Mouse (Mus musculus) CH12.LX (cell line): ENCODE results near the gene Sys1. TPM values are rescaled to one million over a fixed set of nuclear protein-coding genes. Genes with fewer than 3 reads are reported as not detected.

ENCODE experiments used
- DNase-seq: peaks from one replicate; pipeline ENCODE4 v3.0.0-alpha.2; 2013; ENCODE audit errors: extremely low read depth
- H3K27ac ChIP-seq: 2 replicates; pipeline ENCODE4 v1.5.1; 2012; ENCODE audit warnings: low read depth, mild to moderate bottlenecking, control low read depth, moderate library complexity; ENCODE audit not compliant: insufficient read depth
- H3K27me3 ChIP-seq: replicated peaks from 2 replicates; pipeline ENCODE3; 2012; ENCODE audit warnings: inconsistent platforms
- H3K36me3 ChIP-seq, 2 experiments: replicated peaks in 1 of 2; 2 replicates each; pipeline versions ENCODE3 to v1.6.1; 2012; ENCODE audit warnings: inconsistent platforms in 1 of 2, low read length in 1 of 2, mild to moderate bottlenecking in 1 of 2, mixed read lengths in 1 of 2, moderate library complexity in 1 of 2; ENCODE audit not compliant: control insufficient read depth in 1 of 2, insufficient read depth in 1 of 2
- H3K4me1 ChIP-seq, 2 experiments: 2 replicates each; pipeline ENCODE4 v1.6.1; 2012; ENCODE audit warnings: inconsistent platforms in 1 of 2, moderate library complexity in 1 of 2; ENCODE audit not compliant: insufficient read depth in 2 of 2, control insufficient read depth in 1 of 2
- H3K4me2 ChIP-seq: 2 replicates; pipeline ENCODE4 v1.6.1; 2012; ENCODE audit warnings: low read depth, mild to moderate bottlenecking, control low read depth; ENCODE audit not compliant: poor library complexity, insufficient read depth, severe bottlenecking
- H3K4me3 ChIP-seq, 3 experiments: fragments of 150-350 bp in 1 of 3; sonication (generic) in 1 of 3; replicated peaks in 1 of 3; 2 replicates each; pipeline versions ENCODE3 to v1.5.1; 2011 to 2012; ENCODE audit warnings: low read depth in 2 of 3, low read length in 2 of 3, mild to moderate bottlenecking in 2 of 3, moderate library complexity in 2 of 3, control low read depth in 1 of 3, improper control_type of control experiment in 1 of 3, inconsistent platforms in 1 of 3, mixed read lengths in 1 of 3; ENCODE audit not compliant: poor library complexity in 1 of 3
- H3K79me2 ChIP-seq: replicated peaks from 2 replicates; pipeline ENCODE4 v1.6.1; 2012; ENCODE audit warnings: mild to moderate bottlenecking, moderate library complexity; ENCODE audit not compliant: control insufficient read depth, poor library complexity, insufficient read depth, severe bottlenecking; ENCODE audit errors: extremely low read depth
- H3K9ac ChIP-seq: 2 replicates; pipeline ENCODE4 v1.6.1; 2012; ENCODE audit warnings: low read depth, mild to moderate bottlenecking, control low read depth, moderate library complexity; ENCODE audit not compliant: insufficient read depth
- H3K9me3 ChIP-seq: replicated peaks from 2 replicates; pipeline ENCODE3; 2012; ENCODE audit warnings: low read length, inconsistent platforms, mixed read lengths
- CHD1 ChIP-seq: IDR thresholded peaks from 2 replicates; pipeline ENCODE4 v1.6.1; 2012; ENCODE audit warnings: low read depth, low read length, improper control_type of control experiment, inconsistent platforms
- CTCF ChIP-seq, 2 experiments: IDR thresholded peaks in 1 of 2; conservative IDR thresholded peaks in 1 of 2; 2 replicates each; pipeline ENCODE4 v1.5.1; 2011 to 2012; ENCODE audit warnings: low read depth in 2 of 2, low read length in 2 of 2, improper control_type of control experiment in 1 of 2, inconsistent platforms in 1 of 2, mild to moderate bottlenecking in 1 of 2, moderate library complexity in 1 of 2
- E2F4 ChIP-seq: IDR thresholded peaks from 2 replicates; pipeline ENCODE4 v1.6.1; 2011; ENCODE audit warnings: low read depth, low read length, improper control_type of control experiment; ENCODE audit not compliant: insufficient replicate concordance
- EP300 ChIP-seq: IDR thresholded peaks from 2 replicates; pipeline ENCODE4 v1.6.1; 2011; ENCODE audit warnings: low read length, improper control_type of control experiment
- HCFC1 ChIP-seq: IDR thresholded peaks from 2 replicates; pipeline ENCODE4 v1.6.1; 2012; ENCODE audit warnings: low read depth, mild to moderate bottlenecking, inconsistent platforms, low read length, improper control_type of control experiment
- IRF4 ChIP-seq: IDR thresholded peaks from 2 replicates; pipeline ENCODE4 v1.6.1; 2014; ENCODE audit warnings: low read depth, mild to moderate bottlenecking, inconsistent platforms, low read length, improper control_type of control experiment
- JUND ChIP-seq: conservative IDR thresholded peaks from 2 replicates; pipeline ENCODE4 v1.6.1; 2011; ENCODE audit warnings: low read depth, low read length, improper control_type of control experiment
- KAT2A ChIP-seq: IDR thresholded peaks from 2 replicates; pipeline ENCODE4 v1.6.1; 2012; ENCODE audit warnings: low read length, improper control_type of control experiment, inconsistent platforms; ENCODE audit not compliant: insufficient replicate concordance
- MAZ ChIP-seq: IDR thresholded peaks from 2 replicates; pipeline ENCODE4 v1.6.1; 2012; ENCODE audit warnings: low read depth, mild to moderate bottlenecking, inconsistent platforms, low read length, improper control_type of control experiment, moderate library complexity
- MXI1 ChIP-seq: IDR thresholded peaks from 2 replicates; pipeline ENCODE4 v1.6.1; 2011; ENCODE audit warnings: mild to moderate bottlenecking, low read depth, low read length, improper control_type of control experiment
- NELFE ChIP-seq: IDR thresholded peaks from 2 replicates; pipeline ENCODE4 v1.6.1; 2011; ENCODE audit warnings: low read depth, low read length, improper control_type of control experiment
- TBP ChIP-seq: conservative IDR thresholded peaks from 2 replicates; pipeline ENCODE4 v1.6.1; 2011; ENCODE audit warnings: low read depth, low read length, improper control_type of control experiment
- UBTF ChIP-seq: IDR thresholded peaks from 2 replicates; pipeline ENCODE4 v1.6.1; 2012; ENCODE audit warnings: low read depth, mild to moderate bottlenecking, inconsistent platforms, low read length, improper control_type of control experiment, moderate library complexity
- ZMIZ1 ChIP-seq: IDR thresholded peaks from 2 replicates; pipeline ENCODE4 v1.6.1; 2012; ENCODE audit warnings: low read depth, mild to moderate bottlenecking, inconsistent platforms, low read length, improper control_type of control experiment
- ZNF384 ChIP-seq: IDR thresholded peaks from 2 replicates; pipeline ENCODE4 v1.6.1; 2012; ENCODE audit warnings: low read depth, low read length, improper control_type of control experiment, inconsistent platforms
- dilution Hi-C: fragments of 300-500 bp; cut with MboI; formaldehyde crosslinking; loops from 2 replicates; pipeline ENCODE4 v1.14.3; 2020; ENCODE audit warnings: low sequenced_read_pairs; ENCODE audit not compliant: extremely low pct_unique_long_range_greater_than_20kb, extremely low pct_ligation_motif_present
- in situ Hi-C: fragments of 300-500 bp; cut with MboI; formaldehyde crosslinking; loops from 3 replicates; pipeline ENCODE4 v1.14.3; 2019; ENCODE audit warnings: low sequenced_read_pairs, low pct_ligation_motif_present, low pct_unique_long_range_greater_than_20kb, mixed read lengths
- polyA plus RNA-seq: library from polyadenylated mRNA; unstranded; fragments of >175 nt; gene quantifications from 2 replicates; pipeline ENCODE4 v1.2.1, GENCODE M21; 2012; ENCODE audit warnings: low read depth; ENCODE audit not compliant: insufficient read length
- total RNA-seq, 2 experiments: library from RNA; depleted of rRNA; stranded (reverse); fragments of 300-350 nt in 1 of 2; fragments of >200 nt in 1 of 2; gene quantifications; 2 replicates each; pipeline ENCODE4 v1.2.3; 2012 to 2014

Gene Sys1
- total and polyA plus RNA-seq, 3 experiments, result 46.6 to 59.7 (median 57.4) TPM

GRCm38 (mm10) chr2:164518266-164519170, 61.8 kb downstream of the Sys1 start:
- Histone ChIP-seq H3K79me2 (no peaks in the 10 kb centered on the region), H3K9me3 (peaks cover 16% of the 10 kb centered on the region), H3K27me3 (peaks cover 9% of the 10 kb centered on the region), H3K36me3 (no peaks in the 10 kb centered on the region), H3K4me3 (no peak overlapping the region), H3K4me1 (peaks cover 2 to 25% of the 10 kb centered on the region in 2 experiments), H3K4me2 (no peak overlapping the region), H3K9ac (no peak overlapping the region), H3K27ac (no peak overlapping the region)
- in situ Hi-C loops (loop anchor here (5.0 kb wide), 1 partner anchor 111 kb away; the partner anchor contains the start of gene Matn4), dilution Hi-C loops (no loop called here)
- no peak for DNase-seq
- no peak for TF ChIP-seq TBP
- TF ChIP-seq EP300, result no peak
- no peak for TF ChIP-seq JUND
- no peak for TF ChIP-seq CTCF (conservative IDR thresholded peaks at IDR 0.05 in 1 of 2, IDR thresholded peaks at IDR 0.05 in 1 of 2; ENCODE audit: low read depth in 2 of 2, low read length in 2 of 2)
- no peak for TF ChIP-seq KAT2A
- TF ChIP-seq NELFE, result no peak
- TF ChIP-seq HCFC1, result no peak
- TF ChIP-seq MAZ, result no peak
- TF ChIP-seq CHD1, result no peak
- TF ChIP-seq ZMIZ1, result no peak
- no peak for TF ChIP-seq MXI1
- TF ChIP-seq UBTF, result no peak

- in situ Hi-C loops, result loop anchor here (5.0 kb wide), 1 partner anchor 112 kb away; the partner anchor contains the start of gene Matn4
Measured at GRCm38 (mm10) chr2:164519171-164519526, 62.4 kb downstream of the Sys1 start.

More at GRCm38 (mm10) chr2:164519171-164519526, 62.4 kb downstream of the Sys1 start:
- no peak overlapping the region for H3K27ac ChIP-seq
- dilution Hi-C loops, result no loop called here
- peaks cover 19% of the 10 kb centered on the region for H3K9me3 ChIP-seq
- peaks cover 2 to 25% of the 10 kb centered on the region in 2 experiments for H3K4me1 ChIP-seq
- no peak overlapping the region for H3K9ac ChIP-seq
- no peak overlapping the region for H3K4me2 ChIP-seq
- DNase-seq, result no peak
- H3K4me3 ChIP-seq, result no peak overlapping the region
- H3K27me3 ChIP-seq, result peaks cover 9% of the 10 kb centered on the region
- TF ChIP-seq E2F4 (no peak), TBP (no peak), EP300 (no peak), ZNF384 (no peak), IRF4 (no peak), HCFC1 (no peak)
- no peaks in the 10 kb centered on the region for H3K79me2 ChIP-seq
- no peaks in the 10 kb centered on the region for H3K36me3 ChIP-seq
